Mouse (Mus musculus): ENCODE results near the gene Prima1.

DNA sequence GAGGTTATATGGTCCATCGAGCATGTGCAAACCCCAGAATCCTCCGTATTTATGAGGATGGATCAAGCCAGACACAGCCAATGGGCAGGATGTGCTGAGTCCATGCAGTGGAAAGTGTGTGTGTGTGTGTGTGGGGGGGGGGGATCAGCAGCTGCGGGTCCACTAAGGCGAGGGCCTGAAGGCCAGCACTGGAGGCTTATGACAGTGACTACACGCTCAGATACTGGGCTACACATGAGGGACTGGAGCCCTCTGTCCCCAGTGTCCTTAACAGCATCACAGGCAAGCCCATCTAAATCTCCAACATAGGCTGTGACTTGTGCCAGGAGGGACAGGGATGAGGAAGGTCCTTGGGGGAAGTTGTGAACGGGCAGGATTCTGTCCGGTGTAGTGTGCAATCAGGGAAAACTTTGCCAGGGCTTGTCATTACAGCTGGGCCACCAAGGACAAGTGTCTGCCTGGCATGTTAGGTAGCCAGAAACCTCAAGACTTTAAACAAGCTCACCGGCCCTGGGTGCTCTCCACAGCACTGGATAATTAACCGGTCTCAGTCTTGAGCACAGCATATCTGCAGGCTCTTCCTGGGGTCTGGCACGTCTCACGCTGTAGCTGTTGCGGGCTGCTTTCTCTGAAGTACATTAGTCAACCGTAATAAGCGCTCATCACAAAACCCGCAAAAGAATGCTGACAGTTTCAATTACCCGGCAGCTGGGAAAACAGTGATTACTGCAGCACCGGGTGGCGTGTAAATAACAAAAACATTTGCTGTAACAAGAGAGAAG lies 84.6 kb downstream of the Prima1 start:
- TF ChIP-seq CTCF (IDR thresholded peaks at IDR 0.05; ENCODE audit: low read depth) (no peak), EP300 (IDR thresholded peaks at IDR 0.05; ENCODE audit: low read depth) (no peak)

Data from heart, postnatal 0 days (tissue).